Mouse (Mus musculus): ENCODE data around the gene Wnt7a.

DNA sequence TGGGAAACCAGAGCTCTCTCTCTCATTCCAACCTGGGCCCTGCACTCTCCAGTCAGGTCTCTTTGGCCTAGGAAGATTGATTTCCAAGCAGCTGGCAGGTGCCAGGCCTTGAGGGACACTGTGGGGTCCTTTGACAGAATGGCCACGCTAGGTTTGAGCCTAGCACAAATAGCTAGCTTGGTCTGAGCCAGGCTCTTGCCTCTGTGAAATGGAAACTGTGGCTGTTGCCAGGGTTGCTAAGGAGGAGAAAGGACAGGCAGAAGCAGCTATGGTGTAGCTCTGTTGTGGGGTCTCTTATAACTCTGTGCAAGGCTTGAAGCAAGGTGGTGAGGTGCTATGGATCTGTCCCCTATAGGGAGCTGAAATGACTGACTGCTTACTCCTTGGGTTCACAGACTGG, 75.7 kb downstream of the Wnt7a start:
- TF ChIP-seq GATA1 (IDR thresholded peaks at IDR 0.05; ENCODE audit: borderline replicate concordance, low read length) (no peak), CTCF (IDR thresholded peaks at IDR 0.05; ENCODE audit: low read depth, low read length) (no peak), POLR2AphosphoS5 (IDR thresholded peaks at IDR 0.05; ENCODE audit: insufficient replicate concordance, low read depth, low read length) (no peak), GATA2 (IDR thresholded peaks at IDR 0.05; ENCODE audit: borderline replicate concordance, low read depth, low read length) (no peak), TAL1 (conservative IDR thresholded peaks at IDR 0.05; ENCODE audit: low read depth, low read length) (no peak)

All from G1E (cell line).